Mouse (Mus musculus): ENCODE results near the gene Cd82. TPM values are rescaled to one million over a fixed set of nuclear protein-coding genes. Genes with fewer than 3 reads are reported as not detected.
A peak's percentile ranks its signal among the peaks of the same experiment; 100 is the strongest.

The Cd82 gene
- polyA plus RNA-seq, 1 experiment from 2014 or later: 8.8 TPM

DNA sequence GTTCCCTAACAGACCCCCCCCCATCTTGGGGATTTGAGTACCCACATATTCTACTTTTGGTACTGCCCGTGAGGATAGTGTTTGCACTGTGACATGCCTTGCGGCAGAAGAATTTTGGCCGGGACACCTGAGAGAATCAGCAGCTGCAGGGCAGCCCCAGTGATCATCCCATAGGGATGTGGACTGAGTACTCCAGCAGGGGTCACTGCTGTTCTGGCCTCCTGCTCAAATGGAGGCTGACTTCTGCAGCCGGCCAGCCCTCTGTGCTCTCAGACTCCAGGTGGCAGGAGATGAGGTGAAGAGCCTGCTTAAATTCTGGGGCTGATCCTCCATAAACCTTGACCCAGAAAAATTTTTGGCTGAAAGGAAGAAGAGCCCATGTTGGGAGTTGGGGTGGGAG, 58.8 kb downstream of the Cd82 start:
- no peak overlapping the region for H3K27ac ChIP-seq (replicated peaks)
- no peaks in the 10 kb centered on the region for H3K9me3 ChIP-seq
- no peak overlapping the region for H3K4me3 ChIP-seq
- WGBS: 37% methylated on average over 4 of the region's 4 CpGs
- no peak for ATAC-seq (ENCODE audit: low FRiP score, low read depth)
- no peaks in the 10 kb centered on the region for H3K36me3 ChIP-seq
- H3K9ac ChIP-seq (replicated peaks): no peak overlapping the region
- peaks cover 10% of the 10 kb centered on the region; the same call in 1 of the 2 replicates for H3K27me3 ChIP-seq
- H3K4me2 ChIP-seq (replicated peaks): no peak overlapping the region
- H3K4me1 ChIP-seq: peaks cover 10% of the 10 kb centered on the region; the same call in 1 of the 2 replicates

DNA sequence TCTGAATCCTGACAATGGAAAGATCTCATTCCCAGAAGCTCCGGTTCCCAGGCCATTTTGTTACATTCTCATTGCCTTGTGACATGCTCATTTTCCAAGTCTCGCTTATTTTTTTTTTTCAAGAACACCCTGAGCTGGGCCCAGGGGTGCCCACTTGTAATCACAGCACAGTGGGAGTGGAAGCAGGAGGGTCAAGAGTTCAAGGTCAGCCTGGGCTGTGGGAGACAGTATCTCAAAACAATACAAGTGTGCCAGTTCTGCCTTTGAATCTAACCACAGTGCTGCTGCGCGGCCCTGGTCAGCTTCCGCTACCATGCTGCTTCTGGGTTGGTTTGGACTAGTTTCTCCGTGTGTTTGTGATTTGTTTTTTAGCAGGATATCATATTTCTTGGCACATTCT, 59.7 kb downstream of the Cd82 start:
- no peak for ATAC-seq (ENCODE audit: low FRiP score, low read depth)
- 82% methylated on average over 6 of the region's 6 CpGs for WGBS
- no peak overlapping the region for H3K27ac ChIP-seq (replicated peaks)

DNA sequence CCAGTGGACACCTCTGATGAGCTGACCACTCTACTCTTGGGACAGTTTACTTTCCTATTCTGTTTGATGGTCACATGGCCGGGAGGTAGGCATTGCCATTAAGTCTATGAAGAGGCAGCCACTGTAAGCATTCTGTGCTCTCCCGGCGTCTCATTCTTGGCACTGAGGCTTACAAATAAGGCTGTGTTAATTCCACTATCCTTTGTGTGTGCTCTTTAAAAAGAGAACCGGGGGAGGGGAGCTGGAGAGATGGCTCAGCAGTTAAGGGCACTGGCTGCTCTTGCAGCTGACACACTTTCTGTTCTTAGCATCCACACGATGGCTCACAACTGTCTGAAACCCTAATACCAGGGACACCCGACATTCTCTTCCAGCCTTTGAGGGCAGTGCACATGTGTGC, 71.7 kb downstream of the Cd82 start:
- Histone ChIP-seq H3K27ac (replicated peaks) (peak overlapping the region; percentile 66), H3K9me3 (0 out of 2 replicates have a peak, but pooled peaks cover 3% of the 10 kb centered on the region), H3K9ac (replicated peaks) (no peak overlapping the region), H3K4me3 (no peak overlapping the region), H3K4me1 (peaks cover 23% of the 10 kb centered on the region), H3K36me3 (no peaks in the 10 kb centered on the region), H3K27me3 (no peaks in the 10 kb centered on the region), H3K4me2 (replicated peaks) (no peak overlapping the region)
- peak; percentile 42 for ATAC-seq (ENCODE audit: low FRiP score, low read depth)
- 26% methylated on average over 6 of the region's 6 CpGs for WGBS

More for the DNA sequence above, 59.7 kb downstream of the Cd82 start:
- no peak overlapping the region for H3K9ac ChIP-seq (replicated peaks)
- H3K4me2 ChIP-seq (replicated peaks): no peak overlapping the region
- no peaks in the 10 kb centered on the region for H3K36me3 ChIP-seq
- H3K4me1 ChIP-seq: peaks cover 10% of the 10 kb centered on the region; the same call in 1 of the 2 replicates
- 0 out of 2 replicates have a peak, but pooled peaks cover 4% of the 10 kb centered on the region for H3K27me3 ChIP-seq
- H3K9me3 ChIP-seq: no peaks in the 10 kb centered on the region
- no peak overlapping the region for H3K4me3 ChIP-seq

GRCm38 (mm10) chr2:93390170-93390926, 72.6 kb downstream of the Cd82 start:
- Histone ChIP-seq H3K27me3 (no peaks in the 10 kb centered on the region), H3K4me1 (peaks cover 23% of the 10 kb centered on the region), H3K9me3 (no peaks in the 10 kb centered on the region), H3K9ac (replicated peaks) (no peak overlapping the region), H3K36me3 (no peaks in the 10 kb centered on the region), H3K4me2 (replicated peaks) (peak overlapping the region; percentile 11; the same call in 1 of the 2 replicates), H3K4me3 (no peak overlapping the region), H3K27ac (replicated peaks) (peak overlapping the region; percentile 66)
- ATAC-seq (ENCODE audit: low FRiP score, low read depth): peak; percentile 72
- WGBS: 22% methylated on average over 11 of the region's 11 CpGs

DNA sequence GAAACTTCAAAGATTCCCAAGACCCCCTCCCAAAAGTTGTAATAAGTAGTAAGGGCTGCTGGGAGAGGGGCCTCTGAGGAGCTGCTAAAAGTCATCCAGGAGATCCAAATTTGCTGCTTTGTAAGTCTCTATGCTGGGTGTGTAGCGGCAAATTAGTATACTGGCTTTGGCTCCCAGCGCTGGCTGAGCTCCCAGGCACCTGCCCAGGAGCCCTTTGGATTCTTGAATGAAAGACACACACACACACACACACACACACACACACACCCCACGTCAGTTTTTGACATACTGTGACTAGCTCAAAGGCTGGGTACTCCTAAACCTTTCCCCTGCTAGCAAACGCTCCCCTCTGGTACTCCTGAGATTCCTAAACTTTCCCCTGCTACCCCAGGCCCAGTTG, 76.0 kb downstream of the Cd82 start:
- no peak overlapping the region for H3K4me2 ChIP-seq (replicated peaks)
- no peaks in the 10 kb centered on the region for H3K9me3 ChIP-seq
- H3K27me3 ChIP-seq: no peaks in the 10 kb centered on the region
- no peaks in the 10 kb centered on the region for H3K36me3 ChIP-seq
- peaks cover 23% of the 10 kb centered on the region for H3K4me1 ChIP-seq
- no peak for ATAC-seq (ENCODE audit: low FRiP score, low read depth)
- no peak overlapping the region for H3K27ac ChIP-seq (replicated peaks)
- 74% methylated on average over 4 of the region's 4 CpGs for WGBS
- no peak overlapping the region for H3K4me3 ChIP-seq
- no peak overlapping the region for H3K9ac ChIP-seq (replicated peaks)

GRCm38 (mm10) chr2:93383831-93384230, 79.1 kb downstream of the Cd82 start:
- Histone ChIP-seq H3K27ac (replicated peaks) (no peak overlapping the region), H3K4me3 (no peak overlapping the region), H3K36me3 (no peaks in the 10 kb centered on the region), H3K27me3 (0 out of 2 replicates have a peak, but pooled peaks cover 5% of the 10 kb centered on the region), H3K9me3 (no peaks in the 10 kb centered on the region), H3K4me1 (no peaks in the 10 kb centered on the region; the same call in 1 of the 2 replicates), H3K4me2 (replicated peaks) (no peak overlapping the region), H3K9ac (replicated peaks) (no peak overlapping the region)
- no peak for ATAC-seq (ENCODE audit: low FRiP score, low read depth)
- 77% methylated on average over 5 of the region's 5 CpGs for WGBS

GRCm38 (mm10) chr2:93380680-93381089, 82.3 kb downstream of the Cd82 start:
- H3K27me3 ChIP-seq: 0 out of 2 replicates have a peak, but pooled peaks cover 7% of the 10 kb centered on the region
- H3K4me1 ChIP-seq: no peaks in the 10 kb centered on the region; the same call in 1 of the 2 replicates
- H3K4me3 ChIP-seq: no peak overlapping the region
- no peaks in the 10 kb centered on the region for H3K36me3 ChIP-seq
- H3K27ac ChIP-seq (replicated peaks): no peak overlapping the region
- H3K4me2 ChIP-seq (replicated peaks): no peak overlapping the region
- no peak overlapping the region for H3K9ac ChIP-seq (replicated peaks)
- WGBS: 39% methylated on average over 2 of the region's 2 CpGs
- no peaks in the 10 kb centered on the region for H3K9me3 ChIP-seq
- ATAC-seq (ENCODE audit: low FRiP score, low read depth): no peak

DNA sequence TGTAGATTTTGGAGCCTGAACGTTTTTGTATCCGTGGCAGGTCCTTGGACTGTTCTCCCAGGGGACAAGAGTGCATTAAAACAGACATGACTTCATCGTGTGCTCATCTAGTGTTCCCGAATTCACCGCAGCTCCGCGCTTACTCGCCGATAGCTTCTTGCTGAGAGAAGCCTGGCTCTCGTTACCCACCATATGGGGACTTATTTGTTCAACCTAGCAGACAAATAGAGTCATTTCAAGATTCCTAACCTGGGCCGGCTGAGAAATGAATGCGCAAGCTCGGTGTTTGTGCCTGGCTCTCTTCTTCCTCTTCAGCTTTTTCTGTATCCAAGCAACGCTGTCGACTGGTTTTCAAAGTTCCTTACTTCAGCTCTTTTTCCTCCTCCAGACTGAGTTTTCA, 85.1 kb downstream of the Cd82 start:
- WGBS: 73% methylated on average over 15 of the region's 15 CpGs
- Histone ChIP-seq H3K4me1 (no peaks in the 10 kb centered on the region; the same call in 1 of the 2 replicates), H3K27me3 (0 out of 2 replicates have a peak, but pooled peaks cover 7% of the 10 kb centered on the region), H3K9ac (replicated peaks) (no peak overlapping the region), H3K36me3 (no peaks in the 10 kb centered on the region), H3K4me2 (replicated peaks) (no peak overlapping the region), H3K27ac (replicated peaks) (no peak overlapping the region), H3K9me3 (no peaks in the 10 kb centered on the region), H3K4me3 (no peak overlapping the region)
- ATAC-seq (ENCODE audit: low FRiP score, low read depth): no peak

- H3K27ac ChIP-seq (replicated peaks): no peak overlapping the region
- no peak for ATAC-seq (ENCODE audit: low FRiP score, low read depth)
- WGBS: 93% methylated on average over 3 of the region's 3 CpGs
- no peak overlapping the region for H3K4me2 ChIP-seq (replicated peaks)
- no peaks in the 10 kb centered on the region for H3K36me3 ChIP-seq
- H3K27me3 ChIP-seq: 0 out of 2 replicates have a peak, but pooled peaks cover 7% of the 10 kb centered on the region
- no peak overlapping the region for H3K9ac ChIP-seq (replicated peaks)
- peaks cover 3% of the 10 kb centered on the region; the same call in 1 of the 2 replicates for H3K4me1 ChIP-seq
- no peaks in the 10 kb centered on the region for H3K9me3 ChIP-seq
- no peak overlapping the region for H3K4me3 ChIP-seq
These were observed 85.8 kb downstream of the Cd82 start for GRCm38 (mm10) chr2:93377157-93377556.

- 96% methylated on average over 10 of the region's 10 CpGs for whole genome bisulfite sequencing
- H3K9me3 ChIP-seq: no peaks in the 10 kb centered on the region
- H3K4me2 ChIP-seq (replicated peaks): no peak overlapping the region
- H3K4me3 ChIP-seq: no peak overlapping the region
- H3K9ac ChIP-seq (replicated peaks): no peak overlapping the region
- no peak for ATAC-seq (ENCODE audit: low FRiP score, low read depth)
- H3K27ac ChIP-seq (replicated peaks): no peak overlapping the region
- H3K4me1 ChIP-seq: peaks cover 10% of the 10 kb centered on the region
- H3K36me3 ChIP-seq: no peaks in the 10 kb centered on the region
- H3K27me3 ChIP-seq: no peaks in the 10 kb centered on the region
These were observed 90.1 kb downstream of the Cd82 start for GRCm38 (mm10) chr2:93372872-93373271.

GRCm38 (mm10) chr2:93372097-93372571, 90.8 kb downstream of the Cd82 start:
- Histone ChIP-seq H3K27me3 (no peaks in the 10 kb centered on the region), H3K27ac (replicated peaks) (no peak overlapping the region), H3K36me3 (no peaks in the 10 kb centered on the region), H3K9me3 (no peaks in the 10 kb centered on the region), H3K4me1 (peaks cover 16% of the 10 kb centered on the region), H3K4me3 (no peak overlapping the region), H3K4me2 (replicated peaks) (no peak overlapping the region), H3K9ac (replicated peaks) (no peak overlapping the region)
- no peak for ATAC-seq (ENCODE audit: low FRiP score, low read depth)
- WGBS: 20% methylated on average over 4 of the region's 6 CpGs
